Mouse (Mus musculus) neural tube, embryonic 14.5 days (tissue): ENCODE measurements around the gene Evx2. TPM values are rescaled to one million over a fixed set of nuclear protein-coding genes. Genes with fewer than 3 reads are reported as not detected.

Experiments used
- ATAC-seq: fragments of 200-750 bp; cut with Nextera tagmentation; 2 replicates; pipeline ENCODE4 v1.8.0; 2017; ENCODE audit warnings: low read depth, mild to moderate bottlenecking, moderate TSS enrichment, moderate library complexity
- H3K27ac ChIP-seq: fragments of 300-500 bp; sonication (generic); 2 replicates; pipeline ENCODE4 v1.5.1; 2014; ENCODE audit warnings: low read depth, mild to moderate bottlenecking, control low read depth, low read length, moderate library complexity, mixed read lengths
- H3K27me3 ChIP-seq: fragments of 300-500 bp; sonication (generic); 2 replicates; pipeline ENCODE4 v1.6.1; 2014; ENCODE audit warnings: low read length; ENCODE audit not compliant: control insufficient read depth, insufficient read depth
- H3K36me3 ChIP-seq: fragments of 300-500 bp; sonication (generic); 2 replicates; pipeline ENCODE4 v1.6.1; 2014; ENCODE audit warnings: low read length, mixed read lengths; ENCODE audit not compliant: control insufficient read depth, insufficient read depth
- H3K4me1 ChIP-seq: fragments of 300-500 bp; sonication (generic); 2 replicates; pipeline ENCODE4 v1.6.1; 2014; ENCODE audit warnings: low read length; ENCODE audit not compliant: control insufficient read depth, insufficient read depth
- H3K4me2 ChIP-seq: fragments of 300-500 bp; sonication (generic); 2 replicates; pipeline ENCODE4 v1.6.1; 2014; ENCODE audit warnings: mild to moderate bottlenecking, low read depth, low read length, control low read depth
- H3K4me3 ChIP-seq: fragments of 300-500 bp; sonication (generic); 2 replicates; pipeline ENCODE4 v1.5.1; 2014; ENCODE audit warnings: low read depth, low read length, control low read depth, mixed read lengths
- H3K9ac ChIP-seq: fragments of 300-500 bp; sonication (generic); replicated peaks from 2 replicates; pipeline ENCODE4 v1.6.1; 2014; ENCODE audit warnings: low read depth, mild to moderate bottlenecking, control low read depth, low read length, mixed read lengths
- H3K9me3 ChIP-seq: fragments of 300-500 bp; sonication (generic); 2 replicates; pipeline ENCODE4 v1.6.1; 2016; ENCODE audit warnings: low read length; ENCODE audit not compliant: control insufficient read depth
- WGBS: fragments of 180-500 bp; shearing (Covaris S2); extraction: QIAGEN DNeasy Blood & Tissue Kit; methylation state at CpG from one replicate; pipeline ENCODE4 v1.1.7; 2014; 5-methylcytosine and 5-hydroxymethylcytosine counted together
- polyA plus RNA-seq: library from polyadenylated mRNA; unstranded; fragments of >200 nt; fragmentation: Nextera tagmentation; extraction: Ambion mirVana; gene quantifications from 2 replicates; pipeline ENCODE4 v1.2.1, GENCODE M21; 2014

Gene Evx2
- polyA plus RNA-seq, result 0.36 and 0.55 TPM in 2 replicates

GRCm38 (mm10) chr2:74659507-74660005 is at the start of gene Evx2:
Evx2 (minus strand) TSS chr2:74659557.
- no peak for ATAC-seq
- under 1% methylated on average over 28 of the region's 28 CpGs for WGBS
- no peaks in the 10 kb centered on the region for H3K9me3 ChIP-seq
- H3K4me1 ChIP-seq, result peaks cover 5% of the 10 kb centered on the region
- H3K4me2 ChIP-seq, result no peak within 1 kb of the TSS
- H3K9ac ChIP-seq, result no peak within 1 kb of the TSS; the same call in 1 of the 2 replicates
- peak within 1 kb of the TSS; percentile 29; the same call in 1 of the 2 replicates for H3K27ac ChIP-seq
- H3K4me3 ChIP-seq, result peak within 1 kb of the TSS; percentile 2; the same call in 1 of the 2 replicates
- no peaks in the 10 kb centered on the region for H3K36me3 ChIP-seq
- peaks cover 45% of the 10 kb centered on the region for H3K27me3 ChIP-seq

GRCm38 (mm10) chr2:74708676-74709075 is 49.3 kb upstream of the Evx2 start:
- 11% methylated on average over 4 of the region's 4 CpGs for WGBS
- ATAC-seq, result no peak
- peak overlapping the region; percentile 52 for H3K9ac ChIP-seq
- H3K27me3 ChIP-seq, result no peaks in the 10 kb centered on the region
- peaks cover 33% of the 10 kb centered on the region for H3K4me1 ChIP-seq
- H3K4me2 ChIP-seq, result peak overlapping the region; percentile 75
- H3K36me3 ChIP-seq, result no peaks in the 10 kb centered on the region
- peak overlapping the region; percentile 75 for H3K27ac ChIP-seq
- H3K4me3 ChIP-seq, result peak overlapping the region; percentile 26
- H3K9me3 ChIP-seq, result no peaks in the 10 kb centered on the region

- H3K27me3 ChIP-seq, result no peaks in the 10 kb centered on the region
- H3K4me3 ChIP-seq, result peak overlapping the region; percentile 77
- no peak for ATAC-seq
- H3K27ac ChIP-seq, result peak overlapping the region; percentile 73
- H3K9ac ChIP-seq, result peak overlapping the region; percentile 56
- H3K4me1 ChIP-seq, result peaks cover 39% of the 10 kb centered on the region
- H3K4me2 ChIP-seq, result peak overlapping the region; percentile 75
- 11% methylated on average over 7 of the region's 7 CpGs for WGBS
- H3K36me3 ChIP-seq, result no peaks in the 10 kb centered on the region
- H3K9me3 ChIP-seq, result no peaks in the 10 kb centered on the region
Observed at GRCm38 (mm10) chr2:74707599-74707998, 48.2 kb upstream of the Evx2 start.

- no peak for ATAC-seq
- Histone ChIP-seq H3K4me2 (peak overlapping the region; percentile 75), H3K4me1 (peaks cover 39% of the 10 kb centered on the region), H3K4me3 (peak overlapping the region; percentile 77), H3K27me3 (no peaks in the 10 kb centered on the region), H3K36me3 (no peaks in the 10 kb centered on the region), H3K27ac (peak overlapping the region; percentile 100), H3K9me3 (no peaks in the 10 kb centered on the region), H3K9ac (peak overlapping the region; percentile 99)
- WGBS, result under 1% methylated on average over 13 of the region's 13 CpGs
Observed at GRCm38 (mm10) chr2:74706393-74706960, 47.1 kb upstream of the Evx2 start.

- Histone ChIP-seq H3K4me2 (peak overlapping the region; percentile 75), H3K27ac (peak overlapping the region; percentile 100), H3K4me1 (peaks cover 35% of the 10 kb centered on the region), H3K9ac (peak overlapping the region; percentile 99), H3K4me3 (peak overlapping the region; percentile 77), H3K27me3 (no peaks in the 10 kb centered on the region), H3K9me3 (no peaks in the 10 kb centered on the region), H3K36me3 (no peaks in the 10 kb centered on the region)
- peak; percentile 70 for ATAC-seq
- under 1% methylated on average over 58 of the region's 85 CpGs for WGBS
Observed at GRCm38 (mm10) chr2:74705467-74706089, 46.2 kb upstream of the Evx2 start.

- Histone ChIP-seq H3K4me2 (peak overlapping the region; percentile 75), H3K9me3 (no peaks in the 10 kb centered on the region), H3K4me1 (peaks cover 30% of the 10 kb centered on the region), H3K27ac (peak overlapping the region; percentile 100), H3K36me3 (no peaks in the 10 kb centered on the region), H3K9ac (peak overlapping the region; percentile 99), H3K4me3 (peak overlapping the region; percentile 77), H3K27me3 (no peaks in the 10 kb centered on the region)
- 0% methylated on average over 34 of the region's 66 CpGs for WGBS
- ATAC-seq, result no peak; the same call in 1 of the 2 replicates
Observed at GRCm38 (mm10) chr2:74704999-74705466, 45.7 kb upstream of the Evx2 start.

GRCm38 (mm10) chr2:74704393-74704998 is 45.1 kb upstream of the Evx2 start, which contains the start of gene Hoxd8:
Hoxd8 (plus strand) TSS chr2:74704615.
- peak within 1 kb of the TSS; percentile 77 for H3K4me3 ChIP-seq
- H3K4me2 ChIP-seq, result peak within 1 kb of the TSS; percentile 75
- H3K36me3 ChIP-seq, result no peaks in the 10 kb centered on the region
- peak within 1 kb of the TSS; percentile 100 for H3K27ac ChIP-seq
- ATAC-seq, result peak; percentile 52
- H3K9me3 ChIP-seq, result no peaks in the 10 kb centered on the region
- WGBS, result under 1% methylated on average over 43 of the region's 52 CpGs
- no peaks in the 10 kb centered on the region for H3K27me3 ChIP-seq
- H3K4me1 ChIP-seq, result peaks cover 24% of the 10 kb centered on the region; the same call in 1 of the 2 replicates
- H3K9ac ChIP-seq, result peak within 1 kb of the TSS; percentile 99

GRCm38 (mm10) chr2:74703720-74704392 is 44.5 kb upstream of the Evx2 start:
- peak overlapping the region; percentile 75 for H3K4me2 ChIP-seq
- ATAC-seq, result no peak
- H3K27me3 ChIP-seq, result no peaks in the 10 kb centered on the region
- H3K4me3 ChIP-seq, result peak overlapping the region; percentile 77
- peak overlapping the region; percentile 99 for H3K9ac ChIP-seq
- H3K36me3 ChIP-seq, result no peaks in the 10 kb centered on the region
- H3K4me1 ChIP-seq, result peaks cover 20% of the 10 kb centered on the region; the same call in 1 of the 2 replicates
- WGBS, result 4% methylated on average over 21 of the region's 26 CpGs
- no peaks in the 10 kb centered on the region for H3K9me3 ChIP-seq
- peak overlapping the region; percentile 100 for H3K27ac ChIP-seq
